Mouse (Mus musculus): ENCODE measurements around the gene Tfrc. TPM values are rescaled to one million over a fixed set of nuclear protein-coding genes. Genes with fewer than 3 reads are reported as not detected.

Gene Tfrc
- total RNA-seq, 2 experiments from 2014 or later = 57.2 to 75.8 TPM

Other genes with a start within 250 kb of the Tfrc start
- not detected for gene Tm4sf19, start 208.4 kb upstream of the Tfrc start, total RNA-seq (2021)
- 1 to 10 TPM; 8.9 to 9.2 TPM for gene Tctex1d2, start 189.2 kb upstream of the Tfrc start, total RNA-seq (2021)
- gene Pcyt1a, start 178.0 kb upstream of the Tfrc start, total RNA-seq (2021) = 10 to 100 TPM; 66.0 to 70.6 TPM
- gene Slc51a, start 121.0 kb upstream of the Tfrc start, total RNA-seq (2021) = 1 to 10 TPM in 1 of 2 experiments, not detected in 1; 1.4 TPM
- not detected for gene Zdhhc19, start 112.7 kb upstream of the Tfrc start, total RNA-seq (2021)
- gene Tnk2, start 35.0 kb downstream of the Tfrc start, total RNA-seq (2021) = 10 to 100 TPM; 75.6 to 77.6 TPM
- gene Muc4, start 127.0 kb downstream of the Tfrc start, total RNA-seq (2021) = under 1 TPM; 0.34 to 0.42 TPM
- 1 to 10 TPM in 1 of 2 experiments, under 1 TPM in 1; 0.25 to 2.7 TPM for gene Muc20, start 188.5 kb downstream of the Tfrc start, total RNA-seq (2021)
- gene Smbd1, start 201.6 kb downstream of the Tfrc start, total RNA-seq (2021) = not detected

Measured in adrenal gland, postnatal 4 days (tissue).